Mouse (Mus musculus) lung, postnatal 25 days (tissue): Measurements from ENCODE around the gene Adk.

ENCODE experiments used
- DNase-seq: peaks from one replicate; pipeline ENCODE4 v3.0.0; 2022; ENCODE audit warnings: low spot score

Adk gene

GRCm38 (mm10) chr14:21278290-21278689 is 225.9 kb downstream of the Adk start:
- DNase-seq = peak; percentile 12

- DNase-seq = no peak
These were observed 226.6 kb downstream of the Adk start for GRCm38 (mm10) chr14:21278907-21279535.

DNA sequence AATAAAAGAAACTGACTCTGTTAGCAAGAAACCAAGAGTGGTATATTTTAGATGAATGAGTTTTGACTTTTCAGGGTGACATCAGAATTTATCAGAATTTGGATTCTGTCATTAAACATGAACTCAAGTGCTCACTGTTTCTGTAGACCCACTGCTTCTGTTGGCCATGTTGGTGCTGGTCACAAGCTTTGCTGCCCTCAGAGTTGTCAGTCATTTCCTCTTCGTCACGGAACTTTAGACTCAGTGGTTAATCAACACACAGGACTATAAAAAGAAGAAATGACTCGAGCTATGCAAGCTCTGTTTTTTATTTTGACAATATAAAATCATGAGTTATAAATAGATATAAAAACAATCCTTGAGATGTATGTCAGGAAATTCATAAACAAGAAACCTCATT is 228.1 kb downstream of the Adk start:
- no peak for DNase-seq

- DNase-seq = no peak
These were observed 229.1 kb downstream of the Adk start for GRCm38 (mm10) chr14:21281506-21281905.

GRCm38 (mm10) chr14:21284116-21284515 is 231.7 kb downstream of the Adk start:
- no peak for DNase-seq

- DNase-seq = no peak
These were observed 232.5 kb downstream of the Adk start for GRCm38 (mm10) chr14:21284847-21285246.

DNA sequence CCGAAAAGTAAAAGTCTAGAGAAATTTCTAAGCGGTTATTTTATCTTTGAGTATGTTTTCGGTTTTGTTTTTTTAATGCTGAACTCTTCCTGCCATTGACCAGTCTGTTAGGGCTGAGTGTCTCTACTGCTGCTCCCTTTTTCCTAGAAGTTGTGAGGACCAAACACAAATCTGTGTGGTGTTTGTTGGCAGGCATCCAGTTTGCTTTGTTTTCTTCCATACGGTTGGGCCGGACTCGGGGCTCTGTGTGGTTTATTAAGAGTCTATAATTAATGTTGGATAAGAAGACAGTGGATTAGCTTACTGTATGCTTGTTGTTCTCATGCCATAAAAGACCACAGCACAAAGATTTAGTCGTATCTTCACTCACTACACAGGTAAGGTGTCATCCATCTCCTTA is 233.9 kb downstream of the Adk start:
- DNase-seq = no peak

DNA sequence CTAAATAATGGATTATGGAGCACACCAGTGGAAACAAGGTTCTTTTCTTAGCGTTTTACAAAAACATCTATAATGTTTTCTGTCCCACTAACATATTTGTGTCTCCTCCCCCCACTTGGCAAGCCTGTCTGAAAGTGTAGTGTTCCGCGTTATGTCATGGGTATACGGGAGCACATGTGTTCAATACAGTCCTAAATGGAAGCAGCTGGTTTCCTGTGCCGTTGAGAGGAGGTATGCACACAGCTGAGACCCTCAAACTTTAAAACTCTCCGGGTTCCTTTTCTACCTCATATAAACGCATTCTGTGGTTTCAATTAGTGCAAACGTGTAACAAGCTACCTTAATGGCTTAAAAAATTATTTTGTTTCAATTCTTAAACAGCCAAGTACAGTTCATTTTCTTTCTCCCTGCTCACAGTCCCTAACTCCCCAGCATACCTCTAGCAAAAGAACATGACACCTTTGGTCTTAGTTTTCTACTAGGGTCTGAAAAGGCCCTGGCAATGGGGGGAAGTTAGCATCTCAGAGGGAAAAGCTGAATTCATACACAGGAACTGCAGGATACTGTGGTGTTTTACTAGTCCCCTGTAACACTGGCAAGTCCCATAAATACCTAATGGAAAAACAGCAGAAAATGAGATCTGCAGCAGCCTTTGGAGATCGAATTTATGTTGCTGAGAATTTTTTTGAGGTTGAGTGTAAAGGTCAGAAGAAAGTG is 235.5 kb downstream of the Adk start:
- no peak for DNase-seq

- no peak for DNase-seq
These were observed 247.4 kb downstream of the Adk start for GRCm38 (mm10) chr14:21299743-21300142.

DNA sequence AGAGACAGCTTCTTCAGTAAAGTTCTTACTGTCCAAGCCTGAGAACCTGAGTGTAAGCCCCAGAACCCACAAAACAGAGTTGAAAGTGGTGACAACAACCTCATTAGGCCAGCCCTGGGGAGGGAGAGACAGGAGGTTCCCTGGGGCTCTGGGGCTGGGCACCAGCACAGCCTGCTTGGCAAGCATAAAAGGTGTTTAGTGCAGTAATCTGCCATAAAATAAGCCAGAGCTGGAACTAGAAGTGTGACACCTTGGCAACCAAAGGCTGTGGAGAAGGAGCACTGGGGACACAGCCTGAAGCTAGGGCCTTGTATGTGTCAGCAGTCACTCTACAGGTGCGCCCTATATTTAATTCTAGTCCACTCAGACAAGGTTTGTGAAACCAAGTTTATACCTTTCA is 252.4 kb downstream of the Adk start:
- DNase-seq = no peak

DNA sequence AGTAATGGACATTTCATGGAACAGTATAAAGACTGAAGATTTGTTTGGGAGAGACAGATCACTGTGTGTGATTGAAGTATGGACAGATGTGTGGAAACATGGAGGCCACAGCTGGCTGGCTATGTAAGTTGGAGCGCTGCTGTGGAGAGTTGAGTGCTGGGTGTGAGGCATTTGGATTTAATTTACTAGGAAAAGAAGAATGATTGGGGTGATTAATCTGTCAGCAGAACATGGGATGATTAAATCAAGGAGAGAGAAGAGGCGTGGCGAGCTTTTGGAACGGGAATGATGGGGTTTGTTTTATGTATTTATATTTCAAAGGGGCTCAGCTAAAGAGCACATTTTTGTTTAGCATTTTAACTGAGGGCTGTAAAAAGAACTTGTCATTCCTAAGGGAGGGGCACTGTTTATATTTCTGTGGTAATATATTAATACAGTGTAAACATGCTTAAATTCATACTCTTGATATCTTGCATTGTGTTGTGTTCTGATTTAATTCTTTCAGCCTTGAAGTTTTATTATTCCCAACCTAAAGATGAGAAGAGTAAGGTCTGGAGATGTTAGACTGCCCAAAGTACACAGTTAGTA is 256.1 kb downstream of the Adk start:
- DNase-seq = no peak

DNA sequence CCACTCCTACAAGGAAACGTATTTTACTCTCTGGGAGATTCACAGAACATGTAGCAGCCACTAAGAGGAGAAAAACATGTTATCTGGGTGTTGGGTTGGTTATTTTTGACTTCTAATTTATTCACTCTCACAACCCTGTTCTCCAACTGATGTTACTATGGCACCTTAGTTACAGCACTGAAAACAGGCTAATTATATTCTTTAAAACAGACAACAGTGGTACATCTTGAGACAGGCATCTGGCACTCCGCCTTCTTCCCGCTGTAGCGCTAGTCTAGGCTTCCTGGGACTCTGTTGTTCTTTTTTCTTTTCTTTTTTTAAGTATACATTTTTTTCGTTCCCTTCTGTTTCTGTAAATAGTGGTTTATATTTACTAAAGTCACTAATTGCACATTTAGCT is 258.2 kb downstream of the Adk start:
- no peak for DNase-seq

DNA sequence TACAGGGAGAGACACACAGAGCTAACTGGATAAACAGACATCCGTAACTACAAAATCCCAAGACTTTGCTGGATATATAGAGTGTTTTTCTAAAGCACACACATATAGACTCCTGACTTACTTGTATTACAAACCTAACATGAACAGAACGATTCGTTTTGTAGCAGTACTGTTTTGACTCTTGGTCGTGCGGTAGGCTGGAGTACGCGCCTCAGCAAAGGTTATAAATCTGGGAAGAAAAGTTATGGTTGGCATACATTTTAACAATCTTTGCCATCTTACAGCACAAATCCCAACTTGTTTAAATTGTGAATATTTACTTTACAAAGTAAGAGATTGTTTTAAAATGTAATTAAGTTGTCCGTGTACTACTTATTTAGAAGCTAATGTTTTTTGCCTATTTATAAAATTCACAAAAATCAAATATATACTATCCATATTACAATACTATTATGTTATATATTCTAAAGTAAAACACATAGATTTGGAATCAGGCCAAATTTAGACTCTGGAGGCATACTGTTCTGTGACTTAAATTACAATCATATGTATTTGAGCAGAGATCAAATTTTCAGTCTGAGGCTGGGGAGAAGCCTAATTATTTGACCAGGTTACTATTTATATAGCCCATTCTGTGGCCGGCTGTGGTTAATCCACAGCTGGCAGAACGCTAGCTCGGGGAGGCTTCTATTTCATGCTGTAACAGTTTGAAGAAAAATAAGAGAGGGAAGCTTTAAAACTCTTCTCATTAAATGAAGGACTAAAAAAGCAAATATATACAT is 261.4 kb downstream of the Adk start:
- DNase-seq = no peak

- DNase-seq = no peak
These were observed 262.1 kb downstream of the Adk start for GRCm38 (mm10) chr14:21314466-21314865.

GRCm38 (mm10) chr14:21334826-21335225 is 282.5 kb downstream of the Adk start:
- DNase-seq = no peak

- DNase-seq = no peak
These were observed 283.4 kb downstream of the Adk start for GRCm38 (mm10) chr14:21335691-21336314.

DNA sequence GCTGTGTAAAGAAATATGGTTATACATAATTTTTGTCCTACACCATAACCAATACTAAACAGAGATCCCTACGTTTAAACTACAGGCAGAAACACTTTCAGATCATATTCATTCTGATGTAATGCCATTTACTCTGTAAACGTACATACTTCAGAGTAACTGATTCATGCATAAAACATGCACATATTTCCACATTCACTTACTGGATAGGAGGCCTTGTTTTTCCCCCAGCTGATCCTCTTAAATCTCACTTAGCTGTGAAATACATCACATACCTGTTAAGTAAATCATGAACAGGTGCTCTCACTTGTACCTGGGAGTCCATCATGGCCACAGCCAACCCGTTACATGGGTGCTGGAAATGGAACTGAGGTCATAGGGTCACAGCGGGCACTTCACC is 285.6 kb downstream of the Adk start:
- no peak for DNase-seq

DNA sequence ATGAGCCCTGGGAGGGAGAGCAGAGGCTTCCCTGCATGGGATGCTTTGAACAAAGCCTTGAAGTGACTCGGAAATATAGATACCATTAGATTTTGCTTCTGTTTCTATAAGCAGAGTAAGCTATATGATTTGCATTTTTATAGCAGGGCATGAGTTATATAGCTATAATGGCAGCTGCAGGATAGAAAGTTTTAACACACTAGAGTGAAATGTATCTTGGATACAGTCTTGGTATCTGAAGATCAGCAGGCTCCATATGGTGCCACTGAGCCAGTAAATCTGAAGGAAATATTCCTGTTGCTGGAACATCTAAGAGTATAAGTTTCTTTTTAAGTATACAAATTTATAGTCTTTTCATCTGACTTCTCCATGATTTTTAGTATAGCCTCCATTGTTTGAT is 288.8 kb downstream of the Adk start:
- no peak for DNase-seq

DNA sequence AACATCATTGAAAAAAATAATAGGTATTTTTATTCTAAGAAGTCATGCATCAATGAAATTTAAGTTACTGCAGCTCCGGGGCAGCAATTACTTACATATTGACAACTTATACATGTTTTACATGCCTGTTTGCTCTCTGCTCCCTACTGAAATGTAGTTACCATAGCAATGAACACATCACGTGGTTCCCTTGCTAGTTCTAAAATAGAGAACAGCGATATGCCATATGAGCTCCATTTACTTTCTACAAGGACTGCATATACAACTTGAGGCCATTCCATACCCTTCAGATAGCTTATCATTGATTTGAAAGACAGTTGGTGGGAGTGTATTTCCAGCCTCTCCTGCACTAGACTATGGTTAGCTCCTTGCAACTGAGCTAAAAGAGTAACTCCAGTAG is 290.6 kb downstream of the Adk start:
- no peak for DNase-seq

DNA sequence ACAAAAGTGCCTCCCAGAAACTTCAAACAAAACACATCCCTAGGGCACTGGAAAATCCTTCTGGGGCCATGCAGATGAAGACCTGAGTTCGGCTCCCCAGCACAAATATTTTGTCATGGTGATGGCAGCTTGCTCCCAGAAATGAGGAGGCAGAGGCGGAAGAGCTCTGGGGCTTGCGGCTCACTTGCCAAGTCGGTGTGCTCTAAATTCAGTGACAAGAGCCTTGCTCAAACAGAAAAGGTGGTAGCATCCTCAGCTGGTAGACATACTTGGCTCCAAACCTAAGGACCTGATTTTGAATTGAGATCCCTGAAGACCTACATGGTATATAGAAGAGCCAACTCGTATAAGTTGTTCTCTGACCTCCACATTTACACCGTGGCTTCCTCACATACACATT is 292.5 kb downstream of the Adk start:
- DNase-seq = no peak

DNA sequence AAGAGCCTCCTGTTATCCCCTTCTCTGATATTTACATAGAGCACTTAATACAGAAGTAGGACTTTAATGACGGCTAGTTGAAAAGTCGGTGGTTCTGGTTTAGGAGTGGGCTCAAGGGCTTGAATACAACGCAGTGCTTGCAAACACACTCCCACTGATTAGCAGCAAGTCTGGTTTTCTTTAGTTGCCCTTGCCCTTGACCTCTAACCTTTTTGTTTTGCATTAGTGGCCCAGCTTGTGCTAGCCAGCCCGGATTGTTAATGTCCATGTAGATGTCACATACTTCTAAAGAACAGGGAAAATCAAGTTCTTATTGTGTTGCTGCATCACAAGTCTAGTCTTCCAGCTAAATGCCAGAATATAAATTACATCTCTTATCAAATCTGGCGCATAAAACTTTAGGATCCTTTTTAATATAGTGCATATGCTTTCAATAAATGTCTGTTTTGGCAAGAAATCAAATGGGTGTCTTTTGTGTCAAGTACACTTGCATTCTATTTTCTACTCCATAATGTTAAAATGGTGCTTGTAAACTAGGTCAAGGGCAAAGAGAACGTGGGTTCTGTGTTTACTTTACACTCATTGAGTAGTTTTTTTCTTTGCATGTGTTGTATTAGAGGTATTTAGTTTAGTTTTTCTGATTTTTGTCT is 296.4 kb downstream of the Adk start:
- DNase-seq = no peak

DNA sequence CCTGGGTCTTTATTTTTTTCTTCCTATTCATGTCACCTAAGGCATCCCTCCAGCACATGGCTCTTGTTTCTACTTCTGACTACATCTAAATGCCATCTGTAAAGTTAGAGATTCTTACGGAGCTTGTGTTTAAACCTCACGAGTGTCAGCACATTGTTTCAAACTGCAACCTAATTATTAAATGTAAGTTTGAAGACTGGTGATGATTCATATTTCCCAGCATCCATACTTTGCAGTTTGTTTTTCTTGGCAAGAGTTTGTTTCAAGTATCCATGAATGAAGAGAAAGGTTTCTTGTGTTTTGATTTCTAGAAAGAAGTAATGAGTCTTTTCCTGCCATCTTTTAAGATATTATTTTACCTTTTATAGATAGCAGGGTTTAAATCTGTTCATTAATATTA is 299.3 kb downstream of the Adk start:
- no peak for DNase-seq
